Mouse (Mus musculus): ENCODE data around the gene Tmem59l. TPM values are rescaled to one million over a fixed set of nuclear protein-coding genes. Genes with fewer than 3 reads are reported as not detected.

Tmem59l gene
- polyA plus RNA-seq, 1 experiment from 2014 or later = not detected

DNA sequence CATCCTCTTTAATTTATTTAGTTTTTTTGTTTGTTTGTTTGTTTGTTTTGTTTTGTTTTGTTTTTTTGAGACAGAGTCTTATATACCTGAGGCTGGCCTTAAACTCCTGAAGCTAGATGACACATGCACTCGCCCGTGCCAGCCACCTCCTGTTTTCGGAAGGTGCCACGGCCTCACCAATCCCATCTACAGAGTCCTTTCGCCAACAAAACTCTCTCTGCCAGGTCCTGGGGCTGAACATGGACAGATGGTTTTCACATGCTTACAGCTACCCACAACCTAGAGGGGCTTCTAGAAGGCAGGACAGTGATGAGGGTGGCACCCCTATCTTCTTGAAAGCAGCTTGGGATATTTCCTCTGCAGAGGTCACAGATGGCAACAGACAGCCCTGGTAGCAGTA, 52.0 kb downstream of the Tmem59l start:
- WGBS (ENCODE audit: insufficient replicate concordance) = 82% methylated on average over 5 of the region's 5 CpGs
- Histone ChIP-seq H3K27ac (ENCODE audit: low read length) (no peak overlapping the region), H3K9me3 (replicated peaks; ENCODE audit: control insufficient read depth, low read length) (no peaks in the 10 kb centered on the region), H3K27me3 (ENCODE audit: control insufficient read depth, insufficient read depth, low read depth, low read length) (no peaks in the 10 kb centered on the region), H3K4me2 (ENCODE audit: low read depth, low read length) (no peak overlapping the region), H3K36me3 (ENCODE audit: control insufficient read depth, insufficient read depth) (no peaks in the 10 kb centered on the region), H3K4me1 (ENCODE audit: control insufficient read depth, low read depth, low read length) (peaks cover 18% of the 10 kb centered on the region), H3K4me3 (ENCODE audit: low read depth, low read length) (no peak overlapping the region), H3K9ac (ENCODE audit: low read depth, low read length) (no peak overlapping the region)
- no peak for ATAC-seq (ENCODE audit: low read depth)

Other genes starting within 250 kb of the Tmem59l start
- gene Homer3, start 204.5 kb downstream of the Tmem59l start, polyA plus RNA-seq (2015; fragmentation: Nextera tagmentation; extraction: Ambion mirVana) = 3.7 and 4.7 TPM in 2 replicates
- gene Ddx49, start 184.9 kb downstream of the Tmem59l start, polyA plus RNA-seq (2015; fragmentation: Nextera tagmentation; extraction: Ambion mirVana) = 19.8 and 21.1 TPM in 2 replicates
- 195 and 209 TPM in 2 replicates for gene Cope, start 184.8 kb downstream of the Tmem59l start, polyA plus RNA-seq (2015; fragmentation: Nextera tagmentation; extraction: Ambion mirVana)
- gene Cers1, start 171.6 kb downstream of the Tmem59l start, polyA plus RNA-seq (2015; fragmentation: Nextera tagmentation; extraction: Ambion mirVana) = 0.05 and 0.24 TPM in 2 replicates
- 0.18 and 0.34 TPM in 2 replicates for gene Gdf1, start 157.5 kb downstream of the Tmem59l start, polyA plus RNA-seq (2015; fragmentation: Nextera tagmentation; extraction: Ambion mirVana)
- gene Upf1, start 134.1 kb downstream of the Tmem59l start, polyA plus RNA-seq (2015; fragmentation: Nextera tagmentation; extraction: Ambion mirVana) = 5.5 and 5.6 TPM in 2 replicates
- gene Comp, start 113.8 kb downstream of the Tmem59l start, polyA plus RNA-seq (2015; fragmentation: Nextera tagmentation; extraction: Ambion mirVana) = 1.3 and 1.6 TPM in 2 replicates
- gene Crtc1, start 47.8 kb downstream of the Tmem59l start, polyA plus RNA-seq (2015; fragmentation: Nextera tagmentation; extraction: Ambion mirVana) = 3.4 and 3.9 TPM in 2 replicates
- 5.6 and 7.1 TPM in 2 replicates for gene Klhl26, start 10.4 kb downstream of the Tmem59l start, polyA plus RNA-seq (2015; fragmentation: Nextera tagmentation; extraction: Ambion mirVana)
- 0.83 and 1.3 TPM in 2 replicates for gene Crlf1, start 5.8 kb upstream of the Tmem59l start, polyA plus RNA-seq (2015; fragmentation: Nextera tagmentation; extraction: Ambion mirVana)
- 53.7 and 55.6 TPM in 2 replicates for gene Rex1bd, start 19.4 kb upstream of the Tmem59l start, polyA plus RNA-seq (2015; fragmentation: Nextera tagmentation; extraction: Ambion mirVana)
- 490 and 558 TPM in 2 replicates for gene Uba52, start 23.4 kb upstream of the Tmem59l start, polyA plus RNA-seq (2015; fragmentation: Nextera tagmentation; extraction: Ambion mirVana)
- gene Fkbp8, start 40.4 kb upstream of the Tmem59l start, polyA plus RNA-seq (2015; fragmentation: Nextera tagmentation; extraction: Ambion mirVana) = 155 and 158 TPM in 2 replicates
- 27.6 and 29.0 TPM in 2 replicates for gene Kxd1, start 40.6 kb upstream of the Tmem59l start, polyA plus RNA-seq (2015; fragmentation: Nextera tagmentation; extraction: Ambion mirVana)
- gene Ell, start 52.1 kb upstream of the Tmem59l start, polyA plus RNA-seq (2015; fragmentation: Nextera tagmentation; extraction: Ambion mirVana) = 12.9 and 16.8 TPM in 2 replicates
- 35.0 and 38.0 TPM in 2 replicates for gene Isyna1, start 107.0 kb upstream of the Tmem59l start, polyA plus RNA-seq (2015; fragmentation: Nextera tagmentation; extraction: Ambion mirVana)
- gene Ssbp4, start 121.5 kb upstream of the Tmem59l start, polyA plus RNA-seq (2015; fragmentation: Nextera tagmentation; extraction: Ambion mirVana) = 25.1 and 32.3 TPM in 2 replicates
- gene Lrrc25, start 128.8 kb upstream of the Tmem59l start, polyA plus RNA-seq (2015; fragmentation: Nextera tagmentation; extraction: Ambion mirVana) = 7.5 and 9.0 TPM in 2 replicates
- gene Gdf15, start 145.1 kb upstream of the Tmem59l start, polyA plus RNA-seq (2015; fragmentation: Nextera tagmentation; extraction: Ambion mirVana) = 2.7 and 3.1 TPM in 2 replicates
- gene Pgpep1, start 173.0 kb upstream of the Tmem59l start, polyA plus RNA-seq (2015; fragmentation: Nextera tagmentation; extraction: Ambion mirVana) = 18.9 and 20.5 TPM in 2 replicates
- 104 and 113 TPM in 2 replicates for gene Lsm4, start 185.9 kb upstream of the Tmem59l start, polyA plus RNA-seq (2015; fragmentation: Nextera tagmentation; extraction: Ambion mirVana)
- 12.3 and 17.5 TPM in 2 replicates for gene Jund, start 211.6 kb upstream of the Tmem59l start, polyA plus RNA-seq (2015; fragmentation: Nextera tagmentation; extraction: Ambion mirVana)
- 0.02 TPM in 1 of 2 replicates, not detected in the other for gene Iqcn, start 216.1 kb upstream of the Tmem59l start, polyA plus RNA-seq (2015; fragmentation: Nextera tagmentation; extraction: Ambion mirVana)
- 0.40 and 0.47 TPM in 2 replicates for gene Gm3336, start 231.2 kb upstream of the Tmem59l start, polyA plus RNA-seq (2015; fragmentation: Nextera tagmentation; extraction: Ambion mirVana)
- gene Pde4c, start 236.4 kb upstream of the Tmem59l start, polyA plus RNA-seq (2015; fragmentation: Nextera tagmentation; extraction: Ambion mirVana) = 1.5 and 2.2 TPM in 2 replicates

Measured in liver, embryonic 16.5 days (tissue).